Mouse (Mus musculus) neural tube, embryonic 15.5 days (tissue): Measurements from ENCODE around the gene Plcb4. TPM values are rescaled to one million over a fixed set of nuclear protein-coding genes. Genes with fewer than 3 reads are reported as not detected.

Experiments used
- ATAC-seq: fragments of 200-750 bp; cut with Nextera tagmentation; 2 replicates; pipeline ENCODE4 v1.8.0; 2017; ENCODE audit warnings: mild to moderate bottlenecking, moderate TSS enrichment, moderate library complexity; ENCODE audit not compliant: low FRiP score
- H3K27ac ChIP-seq: fragments of 300-500 bp; sonication (generic); replicated peaks from 2 replicates; pipeline ENCODE4 v1.5.1; 2015; ENCODE audit warnings: mild to moderate bottlenecking, inconsistent platforms
- H3K27me3 ChIP-seq: fragments of 300-500 bp; sonication (generic); replicated peaks from 2 replicates; pipeline ENCODE4 v1.6.1; 2015; ENCODE audit warnings: inconsistent platforms
- H3K36me3 ChIP-seq: fragments of 300-500 bp; sonication (generic); 2 replicates; pipeline ENCODE4 v1.6.1; 2015; ENCODE audit warnings: inconsistent platforms
- H3K4me1 ChIP-seq: fragments of 300-500 bp; sonication (generic); 2 replicates; pipeline ENCODE4 v1.6.1; 2015; ENCODE audit warnings: inconsistent platforms
- H3K4me2 ChIP-seq: fragments of 300-500 bp; sonication (generic); 2 replicates; pipeline ENCODE4 v1.6.1; 2015; ENCODE audit warnings: inconsistent platforms, mild to moderate bottlenecking, moderate library complexity
- H3K4me3 ChIP-seq: fragments of 300-500 bp; sonication (generic); replicated peaks from 2 replicates; pipeline ENCODE4 v1.5.1; 2015; ENCODE audit warnings: mild to moderate bottlenecking, inconsistent platforms
- H3K9ac ChIP-seq: fragments of 300-500 bp; sonication (generic); replicated peaks from 2 replicates; pipeline ENCODE4 v1.6.1; 2015; ENCODE audit warnings: mild to moderate bottlenecking, inconsistent platforms
- H3K9me3 ChIP-seq: fragments of 300-500 bp; sonication (generic); replicated peaks from 2 replicates; pipeline ENCODE4 v1.6.1; 2016; ENCODE audit warnings: inconsistent platforms
- WGBS: fragments of 180-500 bp; shearing (Covaris S2); methylation state at CpG from one replicate; pipeline ENCODE4 v1.1.7; 2015; ENCODE audit warnings: mixed read lengths; 5-methylcytosine and 5-hydroxymethylcytosine counted together
- polyA plus RNA-seq: library from polyadenylated mRNA; unstranded; fragments of >200 nt; fragmentation: Nextera tagmentation; extraction: Ambion mirVana; gene quantifications from 2 replicates; pipeline ENCODE4 v1.2.1, GENCODE M21; 2015

Plcb4 gene
- polyA plus RNA-seq, 1 experiment from 2014 or later = 35.5 TPM

DNA sequence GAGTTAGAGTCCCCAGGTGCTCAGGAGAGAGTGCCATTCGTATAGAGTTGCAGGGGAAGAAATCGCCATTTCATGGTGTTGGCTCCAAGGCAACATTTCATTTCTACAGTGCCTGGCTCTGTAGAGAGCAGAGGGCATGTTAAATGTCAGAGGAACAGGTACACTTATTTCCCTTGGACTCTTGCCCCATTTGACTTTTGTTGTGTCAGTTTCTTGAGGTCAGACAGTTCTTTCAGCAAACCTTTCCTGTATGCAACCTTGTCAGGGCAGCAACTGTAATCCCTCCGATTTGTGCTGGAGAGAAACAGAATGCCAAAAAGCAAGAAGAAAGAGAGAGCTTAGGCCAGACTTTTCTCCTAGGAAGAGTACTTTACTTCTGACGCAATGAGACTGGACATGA is 189.4 kb downstream of the Plcb4 start:
- H3K9ac ChIP-seq = no peak overlapping the region
- no peak overlapping the region for H3K4me2 ChIP-seq
- no peaks in the 10 kb centered on the region for H3K9me3 ChIP-seq
- no peaks in the 10 kb centered on the region for H3K27me3 ChIP-seq
- H3K36me3 ChIP-seq = no peaks in the 10 kb centered on the region
- H3K4me1 ChIP-seq = no peaks in the 10 kb centered on the region
- no peak for ATAC-seq
- 87% methylated on average over 4 of the region's 4 CpGs for WGBS
- H3K27ac ChIP-seq = no peak overlapping the region
- no peak overlapping the region for H3K4me3 ChIP-seq

DNA sequence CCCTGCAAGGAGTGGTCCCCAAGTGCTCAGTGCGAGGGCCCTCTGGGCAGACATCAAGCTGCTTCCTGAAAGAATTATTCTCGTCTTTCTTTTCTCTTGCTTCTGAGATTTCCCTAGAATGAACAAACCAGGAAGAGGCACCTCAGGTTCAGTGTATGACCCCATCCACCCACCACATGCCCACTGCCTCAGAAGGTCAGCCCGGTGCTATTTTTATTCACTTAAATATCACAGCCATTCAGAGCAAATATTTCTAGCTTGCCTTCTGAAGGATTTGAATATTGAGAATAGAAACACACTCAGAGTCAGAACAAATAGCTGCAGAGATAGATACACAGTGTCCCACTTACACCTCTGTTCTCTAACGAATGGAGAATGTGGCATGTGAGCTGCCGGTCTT is 193.2 kb downstream of the Plcb4 start:
- 92% methylated on average over 5 of the region's 5 CpGs for WGBS
- H3K27ac ChIP-seq = no peak overlapping the region
- H3K36me3 ChIP-seq = no peaks in the 10 kb centered on the region
- no peaks in the 10 kb centered on the region for H3K27me3 ChIP-seq
- no peak overlapping the region for H3K4me2 ChIP-seq
- H3K9ac ChIP-seq = no peak overlapping the region
- peaks cover 4% of the 10 kb centered on the region; the same call in 1 of the 2 replicates for H3K4me1 ChIP-seq
- ATAC-seq = no peak
- H3K4me3 ChIP-seq = no peak overlapping the region
- H3K9me3 ChIP-seq = no peaks in the 10 kb centered on the region

DNA sequence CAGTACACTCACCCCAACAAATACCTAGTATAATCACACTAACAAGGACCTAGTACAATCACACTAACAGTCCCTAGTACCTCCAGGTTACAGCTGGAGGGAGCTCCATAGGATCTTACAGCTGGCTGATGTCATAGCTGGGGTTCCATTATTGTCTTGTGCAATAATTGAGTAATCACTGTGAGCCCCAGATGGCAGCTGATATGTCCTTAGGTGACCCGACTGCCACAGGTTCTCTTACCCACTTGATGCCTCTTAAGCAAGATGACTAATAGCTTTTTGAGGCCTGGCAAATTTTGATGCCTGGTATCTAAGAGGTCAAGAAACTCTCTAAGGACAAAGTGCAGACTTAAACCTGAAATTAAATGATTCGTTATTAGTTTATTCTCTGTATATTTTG is 194.3 kb downstream of the Plcb4 start:
- no peak for ATAC-seq
- H3K27me3 ChIP-seq = no peaks in the 10 kb centered on the region
- H3K9ac ChIP-seq = no peak overlapping the region
- H3K27ac ChIP-seq = no peak overlapping the region
- H3K4me2 ChIP-seq = no peak overlapping the region
- H3K4me3 ChIP-seq = no peak overlapping the region
- no peaks in the 10 kb centered on the region for H3K36me3 ChIP-seq
- peaks cover 4% of the 10 kb centered on the region; the same call in 1 of the 2 replicates for H3K4me1 ChIP-seq
- no peaks in the 10 kb centered on the region for H3K9me3 ChIP-seq
- WGBS = 83% methylated on average over 2 of the region's 2 CpGs

DNA sequence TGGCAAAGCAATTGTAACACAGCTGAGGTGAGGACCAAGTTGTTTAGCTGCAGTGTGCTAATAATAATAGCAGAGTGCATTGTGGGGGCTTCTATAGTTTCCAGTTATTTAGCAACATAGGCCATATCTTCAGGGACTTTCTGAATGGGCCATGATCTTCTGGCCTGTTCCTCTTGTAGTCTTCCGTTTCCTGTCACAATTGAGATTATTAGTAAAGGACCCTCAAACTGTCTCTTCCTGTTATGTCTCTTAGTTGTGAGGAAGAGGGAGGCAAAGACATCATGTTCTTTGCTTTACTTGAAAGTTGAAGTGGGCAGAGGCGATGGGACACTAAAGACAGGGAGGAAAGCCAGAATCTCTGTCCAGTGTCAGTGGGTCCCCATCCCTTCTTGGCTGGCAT is 195.2 kb downstream of the Plcb4 start:
- Histone ChIP-seq H3K9me3 (no peaks in the 10 kb centered on the region), H3K4me1 (peaks cover 4% of the 10 kb centered on the region; the same call in 1 of the 2 replicates), H3K36me3 (no peaks in the 10 kb centered on the region), H3K4me2 (no peak overlapping the region), H3K27ac (no peak overlapping the region), H3K4me3 (no peak overlapping the region), H3K9ac (no peak overlapping the region), H3K27me3 (no peaks in the 10 kb centered on the region)
- WGBS = 85% methylated on average over 2 of the region's 2 CpGs
- no peak for ATAC-seq

DNA sequence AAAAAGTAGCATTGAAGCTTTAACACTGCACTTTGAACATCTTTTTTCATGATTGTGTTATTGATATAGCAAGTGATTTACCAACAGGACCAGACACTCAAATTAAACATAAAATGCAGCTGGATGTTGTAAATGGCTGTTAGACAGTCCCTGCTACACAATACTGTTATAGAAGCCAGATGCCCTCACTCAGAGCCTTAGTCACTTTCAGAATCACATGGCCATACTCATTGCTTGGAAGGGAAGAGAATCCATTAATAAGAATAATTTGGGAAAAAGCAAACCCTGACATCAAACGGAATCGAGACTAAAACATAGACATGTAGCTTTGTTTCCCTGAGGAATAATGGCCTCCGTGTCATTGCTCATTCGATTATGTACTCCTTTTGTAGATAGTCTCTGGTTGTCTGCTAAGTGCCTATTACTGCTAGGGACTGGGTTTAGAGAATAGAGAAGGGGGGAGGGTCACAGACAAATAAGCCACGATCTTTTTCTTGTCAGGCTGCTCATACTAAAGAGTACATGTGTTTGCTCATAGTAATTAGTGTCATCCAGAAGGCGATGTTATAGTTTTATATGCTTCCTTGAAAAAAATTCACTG is 197.2 kb downstream of the Plcb4 start:
- no peak overlapping the region for H3K4me2 ChIP-seq
- H3K9me3 ChIP-seq = no peaks in the 10 kb centered on the region
- no peaks in the 10 kb centered on the region for H3K36me3 ChIP-seq
- H3K4me3 ChIP-seq = no peak overlapping the region
- H3K4me1 ChIP-seq = peaks cover 4% of the 10 kb centered on the region; the same call in 1 of the 2 replicates
- H3K9ac ChIP-seq = no peak overlapping the region
- no peaks in the 10 kb centered on the region for H3K27me3 ChIP-seq
- ATAC-seq = no peak
- H3K27ac ChIP-seq = no peak overlapping the region
- 37% methylated on average over 6 of the region's 6 CpGs for WGBS

DNA sequence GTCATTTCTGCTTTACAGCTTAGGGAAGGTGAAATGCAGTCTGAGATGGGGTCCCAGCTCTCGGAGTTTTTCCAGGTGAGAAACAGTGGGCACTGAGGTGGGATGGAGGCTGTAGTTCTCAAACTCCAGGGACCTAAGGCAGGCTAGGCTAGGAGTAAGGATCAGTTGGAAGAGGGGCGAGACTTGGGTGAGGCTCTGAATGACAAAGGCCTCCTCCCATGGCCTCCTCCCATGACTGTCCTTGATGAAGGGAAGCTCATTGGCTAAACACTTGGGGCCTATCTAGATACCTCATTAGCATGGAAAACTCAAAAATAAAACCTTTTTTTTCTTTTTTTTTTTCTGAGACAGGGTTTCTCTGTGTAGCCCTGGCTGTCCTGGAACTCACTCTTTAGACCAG is 198.0 kb downstream of the Plcb4 start:
- WGBS = 95% methylated on average over 2 of the region's 2 CpGs

DNA sequence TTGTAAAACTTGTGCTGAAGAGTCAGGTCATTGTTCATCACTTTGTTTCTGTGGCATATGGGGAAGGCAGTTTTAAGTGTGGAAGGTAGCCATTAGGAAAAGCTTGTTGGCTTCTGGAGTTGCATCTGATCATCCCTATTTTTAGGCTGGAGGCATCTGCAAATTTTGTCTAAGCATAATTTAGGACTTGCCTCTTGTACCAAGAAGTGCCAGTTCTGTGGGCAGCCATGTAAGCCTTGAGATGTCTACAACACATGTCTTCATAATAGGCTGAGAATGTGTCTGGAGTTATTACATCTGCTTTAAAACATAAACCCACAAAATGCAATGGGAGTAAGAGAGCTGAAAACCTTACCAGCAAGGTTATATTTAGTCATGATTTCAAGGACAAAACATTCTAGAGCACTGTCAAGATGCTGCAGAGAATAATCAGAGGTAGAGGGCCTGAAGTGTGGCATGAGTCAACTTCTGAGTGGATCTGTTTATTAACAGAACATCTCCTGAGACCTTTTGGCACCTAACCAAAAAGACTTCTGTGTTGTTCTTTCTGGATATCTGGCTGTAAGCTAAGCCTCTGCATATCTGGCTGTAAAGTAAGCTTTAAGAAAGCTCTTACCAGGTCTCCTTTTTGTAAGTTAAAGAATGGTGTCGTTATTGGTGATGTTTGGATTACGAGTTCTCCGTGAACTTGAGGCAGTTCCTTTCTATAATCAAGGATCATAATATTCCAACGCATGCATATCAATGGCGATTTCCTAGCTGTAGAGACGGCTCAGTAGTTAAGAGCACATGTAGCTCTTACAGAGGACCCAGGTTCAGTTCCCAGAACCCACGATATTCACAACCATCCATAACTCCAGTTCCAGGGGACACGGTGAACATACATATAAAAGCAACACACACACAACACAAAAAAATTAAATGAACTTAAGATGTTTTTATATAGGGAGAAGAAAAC is 203.0 kb downstream of the Plcb4 start:
- ATAC-seq = no peak
- Histone ChIP-seq H3K4me1 (0 out of 2 replicates have a peak, but pooled peaks cover 2% of the 10 kb centered on the region), H3K9ac (no peak overlapping the region), H3K27me3 (no peaks in the 10 kb centered on the region), H3K4me2 (no peak overlapping the region), H3K4me3 (no peak overlapping the region), H3K27ac (no peak overlapping the region), H3K36me3 (no peaks in the 10 kb centered on the region), H3K9me3 (no peaks in the 10 kb centered on the region)
- WGBS = 95% methylated on average over 8 of the region's 8 CpGs

More for the DNA sequence above, 198.0 kb downstream of the Plcb4 start:
- Histone ChIP-seq H3K36me3 (no peaks in the 10 kb centered on the region), H3K27ac (no peak overlapping the region), H3K27me3 (no peaks in the 10 kb centered on the region), H3K4me2 (no peak overlapping the region), H3K9me3 (no peaks in the 10 kb centered on the region), H3K9ac (no peak overlapping the region), H3K4me3 (no peak overlapping the region), H3K4me1 (peaks cover 4% of the 10 kb centered on the region; the same call in 1 of the 2 replicates)
- no peak for ATAC-seq

DNA sequence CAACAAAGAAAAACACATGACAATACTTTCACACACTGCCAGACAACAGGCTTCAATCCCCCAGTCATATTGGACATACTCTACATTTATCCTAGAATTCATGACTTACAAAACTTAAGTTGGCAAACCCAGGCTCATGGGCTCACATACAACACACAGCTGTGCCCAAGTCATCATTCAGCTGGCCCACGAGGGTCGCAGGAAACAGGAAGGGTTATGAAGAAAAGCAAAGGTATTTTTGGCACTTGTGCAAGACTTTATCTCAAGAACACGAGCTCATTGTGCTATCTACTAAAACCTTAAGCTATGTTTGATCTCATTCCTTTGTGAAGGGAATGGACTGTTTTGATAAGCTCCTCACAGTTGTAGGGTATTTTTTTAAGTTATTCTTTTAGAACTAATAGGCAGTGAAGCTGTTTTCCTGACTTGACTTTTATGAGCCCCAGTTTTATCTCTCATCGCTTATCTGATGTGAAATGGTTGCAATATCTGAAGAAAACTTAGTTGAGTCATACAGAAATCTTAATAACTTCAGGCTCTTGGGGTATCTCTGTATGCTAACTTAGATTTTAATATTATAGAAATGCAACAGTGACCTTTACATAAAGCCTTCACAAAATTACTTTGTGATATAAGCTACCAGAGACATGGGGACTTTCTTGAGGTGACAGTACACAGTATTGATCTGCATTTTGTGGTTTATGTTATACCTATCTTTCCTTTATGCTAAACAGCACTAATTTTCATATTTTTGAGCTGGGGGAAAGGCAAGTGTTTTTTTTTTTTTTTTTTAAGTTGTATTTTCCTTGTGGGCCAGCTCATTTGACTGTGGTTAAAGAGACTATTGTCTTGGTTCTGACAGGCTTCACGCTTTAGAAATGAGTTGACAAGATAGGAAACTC is 203.9 kb downstream of the Plcb4 start:
- Histone ChIP-seq H3K4me1 (0 out of 2 replicates have a peak, but pooled peaks cover 3% of the 10 kb centered on the region), H3K27ac (no peak overlapping the region), H3K27me3 (no peaks in the 10 kb centered on the region), H3K9me3 (no peaks in the 10 kb centered on the region), H3K9ac (no peak overlapping the region), H3K4me3 (no peak overlapping the region), H3K36me3 (no peaks in the 10 kb centered on the region), H3K4me2 (no peak overlapping the region)
- 84% methylated on average over 5 of the region's 5 CpGs for WGBS
- ATAC-seq = no peak

DNA sequence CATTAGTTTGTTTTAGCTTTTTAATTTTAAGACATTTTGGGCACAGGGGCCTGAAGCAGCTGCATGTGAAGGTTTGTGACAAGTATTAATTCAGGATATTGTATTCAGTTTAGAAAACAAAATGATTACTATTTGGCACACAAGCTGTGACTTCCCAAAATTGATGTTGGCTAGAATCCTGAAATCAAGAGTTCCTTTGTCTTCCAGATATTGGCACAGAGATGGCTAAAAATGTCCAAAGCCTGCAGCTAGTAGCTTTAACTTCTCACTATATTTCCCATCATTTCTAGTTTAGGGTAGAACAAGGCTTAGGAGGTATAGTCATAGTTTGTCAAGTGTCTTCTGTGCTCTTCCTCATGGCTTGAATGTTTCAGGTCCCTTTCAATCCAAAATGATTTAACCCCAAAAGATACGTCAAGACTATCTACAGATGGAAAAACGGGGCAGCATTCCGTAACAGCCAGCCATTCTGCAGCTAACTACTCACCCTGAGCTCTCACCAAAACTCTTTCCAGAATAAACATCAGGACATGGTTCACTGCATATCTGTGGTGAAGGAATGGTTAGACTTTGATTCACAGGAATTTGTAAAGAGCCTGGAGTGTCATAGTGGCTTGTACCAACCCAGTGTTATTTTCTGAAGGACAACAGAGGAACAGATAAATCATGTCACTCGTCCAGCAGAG is 204.7 kb downstream of the Plcb4 start:
- H3K4me1 ChIP-seq = 0 out of 2 replicates have a peak, but pooled peaks cover 3% of the 10 kb centered on the region
- no peak overlapping the region for H3K4me3 ChIP-seq
- no peak overlapping the region for H3K9ac ChIP-seq
- no peaks in the 10 kb centered on the region for H3K27me3 ChIP-seq
- no peaks in the 10 kb centered on the region for H3K36me3 ChIP-seq
- no peak for ATAC-seq
- H3K27ac ChIP-seq = no peak overlapping the region
- H3K4me2 ChIP-seq = no peak overlapping the region
- WGBS = 82% methylated on average over 4 of the region's 4 CpGs
- H3K9me3 ChIP-seq = no peaks in the 10 kb centered on the region

DNA sequence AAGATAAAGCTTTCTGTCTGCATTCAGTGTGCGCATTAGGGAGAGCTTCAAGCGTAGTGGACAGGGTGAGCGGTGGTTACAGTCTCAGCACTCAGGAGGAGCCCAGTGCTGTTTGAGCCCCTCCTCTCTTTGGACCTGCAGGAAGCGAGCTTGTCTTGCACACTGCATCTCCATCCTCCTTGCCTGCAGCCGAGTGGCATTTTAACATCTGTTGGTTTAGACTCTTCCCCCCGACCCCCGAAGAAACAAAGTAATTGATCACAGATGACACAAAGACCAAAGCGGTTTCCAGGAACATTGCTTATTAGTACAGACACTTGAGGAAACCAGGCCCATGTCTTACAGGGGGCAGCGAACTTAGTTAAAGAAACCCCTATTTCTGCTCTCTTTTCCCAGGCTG is 207.6 kb downstream of the Plcb4 start:
- Histone ChIP-seq H3K36me3 (no peaks in the 10 kb centered on the region), H3K9me3 (no peaks in the 10 kb centered on the region), H3K9ac (no peak overlapping the region), H3K4me3 (no peak overlapping the region), H3K4me2 (no peak overlapping the region), H3K27ac (no peak overlapping the region), H3K27me3 (no peaks in the 10 kb centered on the region), H3K4me1 (0 out of 2 replicates have a peak, but pooled peaks cover 3% of the 10 kb centered on the region)
- no peak for ATAC-seq
- WGBS = 65% methylated on average over 9 of the region's 9 CpGs

DNA sequence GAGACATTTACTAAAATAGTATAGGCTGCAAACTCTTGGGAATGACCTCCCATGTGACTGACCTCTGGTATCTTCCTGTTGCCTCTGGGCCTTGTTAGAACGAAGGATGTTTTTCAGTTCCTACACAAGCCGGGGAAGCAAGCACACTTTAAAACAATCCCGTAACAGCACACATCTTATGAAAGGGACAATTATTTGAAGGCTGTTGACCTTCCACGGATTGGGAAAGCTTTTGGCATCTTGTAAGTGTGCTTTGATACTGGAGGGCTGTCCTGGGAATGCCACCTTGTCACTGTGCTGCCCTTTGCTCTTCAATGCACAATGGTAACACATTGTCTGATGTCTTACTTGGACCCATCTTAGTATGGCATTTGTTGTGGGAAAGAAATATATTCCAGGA is 208.0 kb downstream of the Plcb4 start:
- no peaks in the 10 kb centered on the region for H3K9me3 ChIP-seq
- ATAC-seq = no peak
- no peaks in the 10 kb centered on the region for H3K27me3 ChIP-seq
- 0 out of 2 replicates have a peak, but pooled peaks cover 3% of the 10 kb centered on the region for H3K4me1 ChIP-seq
- no peak overlapping the region for H3K4me3 ChIP-seq
- H3K36me3 ChIP-seq = no peaks in the 10 kb centered on the region
- H3K4me2 ChIP-seq = no peak overlapping the region
- WGBS = 78% methylated on average over 4 of the region's 4 CpGs
- H3K9ac ChIP-seq = no peak overlapping the region
- no peak overlapping the region for H3K27ac ChIP-seq
